Mouse (Mus musculus): ENCODE results near the gene Gm49661. TPM values are rescaled to one million over a fixed set of nuclear protein-coding genes. Genes with fewer than 3 reads are reported as not detected.

The Gm49661 gene
- polyA plus RNA-seq, 1 experiment from 2014 or later = 0.45 TPM

DNA sequence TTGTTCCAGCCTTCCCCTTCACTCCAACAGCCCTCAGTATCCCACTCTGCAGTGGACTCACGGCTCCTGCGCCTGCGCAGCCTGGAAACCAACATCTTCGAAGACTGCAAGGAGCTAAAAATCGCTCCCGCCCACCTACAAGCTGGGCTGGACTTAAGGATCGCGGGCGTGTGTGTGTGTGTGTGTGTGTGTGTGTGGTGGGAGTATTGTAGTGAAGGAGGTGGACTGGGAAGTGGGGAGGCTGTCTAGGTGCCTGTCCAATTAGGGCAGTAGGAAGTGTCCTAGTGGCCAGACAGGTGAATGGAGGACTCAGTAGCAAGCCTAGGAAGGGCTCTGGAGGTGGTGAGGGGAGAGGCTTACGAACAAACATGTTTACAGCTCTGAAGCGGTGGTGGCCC lies 24.0 kb downstream of the Gm49661 start:
- no peaks in the 10 kb centered on the region for H3K9me3 ChIP-seq (replicated peaks; ENCODE audit: control insufficient read depth, low read length)
- 8% methylated on average over 11 of the region's 11 CpGs for WGBS (ENCODE audit: insufficient replicate concordance)
- peaks cover 13% of the 10 kb centered on the region for H3K4me1 ChIP-seq (ENCODE audit: control insufficient read depth, low read depth, low read length)
- H3K4me3 ChIP-seq (ENCODE audit: low read depth, low read length) = no peak overlapping the region
- peaks cover 70% of the 10 kb centered on the region for H3K27me3 ChIP-seq (ENCODE audit: control insufficient read depth, insufficient read depth, low read depth, low read length)
- H3K27ac ChIP-seq (ENCODE audit: low read length) = no peak overlapping the region
- no peak overlapping the region for H3K4me2 ChIP-seq (ENCODE audit: low read depth, low read length)
- no peaks in the 10 kb centered on the region for H3K36me3 ChIP-seq (ENCODE audit: control insufficient read depth, insufficient read depth)
- no peak overlapping the region for H3K9ac ChIP-seq (ENCODE audit: low read depth, low read length)
- no peak for ATAC-seq (ENCODE audit: low read depth)

GRCm38 (mm10) chr8:84944478-84945160 lies 24.6 kb downstream of the Gm49661 start:
- 3% methylated on average over 26 of the region's 26 CpGs for WGBS (ENCODE audit: insufficient replicate concordance)
- Histone ChIP-seq H3K27ac (ENCODE audit: low read length) (no peak overlapping the region), H3K36me3 (ENCODE audit: control insufficient read depth, insufficient read depth) (no peaks in the 10 kb centered on the region), H3K9ac (ENCODE audit: low read depth, low read length) (no peak overlapping the region), H3K27me3 (ENCODE audit: control insufficient read depth, insufficient read depth, low read depth, low read length) (peaks cover 66% of the 10 kb centered on the region), H3K4me3 (ENCODE audit: low read depth, low read length) (peak overlapping the region; percentile 9; the same call in 1 of the 2 replicates), H3K9me3 (replicated peaks; ENCODE audit: control insufficient read depth, low read length) (no peaks in the 10 kb centered on the region), H3K4me1 (ENCODE audit: control insufficient read depth, low read depth, low read length) (peaks cover 13% of the 10 kb centered on the region), H3K4me2 (ENCODE audit: low read depth, low read length) (peak overlapping the region; percentile 17)
- peak; percentile 83 for ATAC-seq (ENCODE audit: low read depth)

GRCm38 (mm10) chr8:84943699-84944098 lies 25.5 kb downstream of the Gm49661 start:
- WGBS (ENCODE audit: insufficient replicate concordance) = 17% methylated on average over 4 of the region's 4 CpGs
- Histone ChIP-seq H3K4me3 (ENCODE audit: low read depth, low read length) (no peak overlapping the region), H3K9me3 (replicated peaks; ENCODE audit: control insufficient read depth, low read length) (no peaks in the 10 kb centered on the region), H3K9ac (ENCODE audit: low read depth, low read length) (no peak overlapping the region), H3K36me3 (ENCODE audit: control insufficient read depth, insufficient read depth) (no peaks in the 10 kb centered on the region), H3K27me3 (ENCODE audit: control insufficient read depth, insufficient read depth, low read depth, low read length) (peaks cover 69% of the 10 kb centered on the region), H3K4me1 (ENCODE audit: control insufficient read depth, low read depth, low read length) (peaks cover 13% of the 10 kb centered on the region), H3K27ac (ENCODE audit: low read length) (no peak overlapping the region), H3K4me2 (ENCODE audit: low read depth, low read length) (no peak overlapping the region)
- ATAC-seq (ENCODE audit: low read depth) = no peak

- Histone ChIP-seq H3K36me3 (ENCODE audit: control insufficient read depth, insufficient read depth) (no peaks in the 10 kb centered on the region), H3K9ac (ENCODE audit: low read depth, low read length) (no peak overlapping the region), H3K4me1 (ENCODE audit: control insufficient read depth, low read depth, low read length) (peaks cover 17% of the 10 kb centered on the region), H3K27me3 (ENCODE audit: control insufficient read depth, insufficient read depth, low read depth, low read length) (peaks cover 64% of the 10 kb centered on the region), H3K9me3 (replicated peaks; ENCODE audit: control insufficient read depth, low read length) (no peaks in the 10 kb centered on the region), H3K4me2 (ENCODE audit: low read depth, low read length) (no peak overlapping the region), H3K27ac (ENCODE audit: low read length) (no peak overlapping the region), H3K4me3 (ENCODE audit: low read depth, low read length) (no peak overlapping the region)
- no peak for ATAC-seq (ENCODE audit: low read depth)
- WGBS (ENCODE audit: insufficient replicate concordance) = 48% methylated on average over 13 of the region's 13 CpGs
Observed at GRCm38 (mm10) chr8:84937620-84938485, 31.4 kb downstream of the Gm49661 start.

DNA sequence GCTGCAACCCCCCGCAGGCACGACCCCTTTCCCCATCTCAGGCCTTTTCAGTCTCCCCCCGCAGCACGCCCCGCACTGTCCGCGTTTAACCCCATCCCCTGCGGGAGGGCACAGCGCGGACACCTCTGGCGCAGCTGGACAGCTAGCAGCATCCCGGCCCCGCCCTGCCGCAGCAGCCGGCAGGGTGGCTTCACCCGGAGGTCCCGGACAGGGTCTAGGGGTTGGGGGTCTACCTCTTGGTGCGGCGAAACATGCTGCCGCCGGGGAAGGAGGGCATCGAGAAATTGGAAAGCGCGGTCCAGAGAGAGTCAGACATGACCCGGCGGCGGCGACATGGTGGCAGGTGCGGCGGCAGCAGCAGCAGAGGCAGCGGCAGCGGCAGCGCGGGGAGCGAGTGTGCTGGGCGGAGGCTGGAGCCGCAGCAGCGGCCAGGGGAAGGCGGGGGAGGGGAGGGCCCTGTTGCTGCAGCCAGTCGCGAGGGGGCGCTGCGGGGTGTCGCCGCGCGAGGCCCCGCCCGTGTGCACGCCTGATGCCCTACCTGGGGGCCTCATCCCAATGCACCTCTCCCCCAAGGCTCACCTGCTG lies 32.2 kb downstream of the Gm49661 start, which contains the start of gene Mast1:
TSS of gene Mast1 (minus strand) at position 398 of the 585 bp plus-strand sequence.
- Histone ChIP-seq H3K4me1 (ENCODE audit: control insufficient read depth, low read depth, low read length) (peaks cover 17% of the 10 kb centered on the region), H3K36me3 (ENCODE audit: control insufficient read depth, insufficient read depth) (no peaks in the 10 kb centered on the region), H3K27me3 (ENCODE audit: control insufficient read depth, insufficient read depth, low read depth, low read length) (peaks cover 69% of the 10 kb centered on the region), H3K4me3 (ENCODE audit: low read depth, low read length) (peak within 1 kb of the TSS; percentile 51), H3K4me2 (ENCODE audit: low read depth, low read length) (peak within 1 kb of the TSS; percentile 74), H3K9ac (ENCODE audit: low read depth, low read length) (no peak within 1 kb of the TSS), H3K9me3 (replicated peaks; ENCODE audit: control insufficient read depth, low read length) (no peaks in the 10 kb centered on the region), H3K27ac (ENCODE audit: low read length) (no peak within 1 kb of the TSS)
- under 1% methylated on average over 49 of the region's 50 CpGs for WGBS (ENCODE audit: insufficient replicate concordance)
- peak; percentile 54; the same call in 1 of the 2 replicates for ATAC-seq (ENCODE audit: low read depth)

GRCm38 (mm10) chr8:84936041-84936961 lies 32.9 kb downstream of the Gm49661 start:
- H3K4me3 ChIP-seq (ENCODE audit: low read depth, low read length) = peak overlapping the region; percentile 51
- ATAC-seq (ENCODE audit: low read depth) = no peak
- no peaks in the 10 kb centered on the region for H3K36me3 ChIP-seq (ENCODE audit: control insufficient read depth, insufficient read depth)
- peak overlapping the region; percentile 74 for H3K4me2 ChIP-seq (ENCODE audit: low read depth, low read length)
- WGBS (ENCODE audit: insufficient replicate concordance) = 20% methylated on average over 23 of the region's 23 CpGs
- no peak overlapping the region for H3K9ac ChIP-seq (ENCODE audit: low read depth, low read length)
- H3K4me1 ChIP-seq (ENCODE audit: control insufficient read depth, low read depth, low read length) = peaks cover 17% of the 10 kb centered on the region
- H3K9me3 ChIP-seq (replicated peaks; ENCODE audit: control insufficient read depth, low read length) = no peaks in the 10 kb centered on the region
- H3K27ac ChIP-seq (ENCODE audit: low read length) = no peak overlapping the region
- peaks cover 71% of the 10 kb centered on the region for H3K27me3 ChIP-seq (ENCODE audit: control insufficient read depth, insufficient read depth, low read depth, low read length)

DNA sequence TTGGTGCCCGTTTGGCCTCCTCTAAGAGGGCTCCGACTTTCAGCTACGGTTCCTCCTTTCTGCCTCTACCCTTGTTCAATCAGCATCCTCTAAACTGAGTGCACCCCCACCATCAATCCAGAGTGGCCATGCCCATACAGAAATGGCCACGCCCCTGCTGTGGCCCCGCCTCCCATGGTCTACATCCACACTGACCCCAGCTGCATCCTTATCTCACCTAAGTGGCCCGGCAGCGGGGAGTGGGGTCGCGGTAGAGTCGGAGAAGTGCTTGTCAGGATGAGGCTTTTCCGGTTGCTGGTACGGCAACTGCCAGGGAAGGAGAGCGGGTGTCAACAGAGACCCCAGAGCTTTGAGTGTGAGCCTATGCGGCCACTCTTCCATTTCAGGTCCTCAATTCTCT lies 33.7 kb downstream of the Gm49661 start:
- Histone ChIP-seq H3K9me3 (replicated peaks; ENCODE audit: control insufficient read depth, low read length) (no peaks in the 10 kb centered on the region), H3K27ac (ENCODE audit: low read length) (no peak overlapping the region), H3K27me3 (ENCODE audit: control insufficient read depth, insufficient read depth, low read depth, low read length) (peaks cover 77% of the 10 kb centered on the region), H3K9ac (ENCODE audit: low read depth, low read length) (no peak overlapping the region), H3K4me1 (ENCODE audit: control insufficient read depth, low read depth, low read length) (peaks cover 17% of the 10 kb centered on the region), H3K4me2 (ENCODE audit: low read depth, low read length) (no peak overlapping the region), H3K36me3 (ENCODE audit: control insufficient read depth, insufficient read depth) (no peaks in the 10 kb centered on the region), H3K4me3 (ENCODE audit: low read depth, low read length) (no peak overlapping the region)
- 3% methylated on average over 14 of the region's 14 CpGs for WGBS (ENCODE audit: insufficient replicate concordance)
- no peak for ATAC-seq (ENCODE audit: low read depth)

DNA sequence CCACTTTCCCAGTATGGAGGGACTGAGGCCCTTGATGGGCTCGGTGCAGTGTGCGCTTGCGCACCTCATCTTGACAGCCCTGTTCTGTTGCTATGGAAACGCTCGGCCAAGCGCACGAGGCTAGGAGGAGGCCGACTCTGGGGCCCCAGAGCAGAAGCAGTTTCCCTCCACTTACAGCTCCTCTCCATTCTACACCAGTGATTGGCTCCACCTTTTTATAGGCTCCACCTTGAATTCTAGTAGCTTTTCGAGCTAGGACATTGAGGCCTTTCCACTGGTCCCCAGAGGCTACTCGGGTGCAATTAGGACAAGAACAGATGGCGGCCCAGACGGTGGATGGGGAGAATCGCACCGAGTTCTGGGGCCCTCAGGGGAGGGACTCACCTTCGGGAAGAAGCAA lies 34.4 kb downstream of the Gm49661 start:
- Histone ChIP-seq H3K9me3 (replicated peaks; ENCODE audit: control insufficient read depth, low read length) (no peaks in the 10 kb centered on the region), H3K36me3 (ENCODE audit: control insufficient read depth, insufficient read depth) (no peaks in the 10 kb centered on the region), H3K4me1 (ENCODE audit: control insufficient read depth, low read depth, low read length) (peaks cover 17% of the 10 kb centered on the region), H3K27ac (ENCODE audit: low read length) (no peak overlapping the region), H3K27me3 (ENCODE audit: control insufficient read depth, insufficient read depth, low read depth, low read length) (peaks cover 83% of the 10 kb centered on the region), H3K4me2 (ENCODE audit: low read depth, low read length) (no peak overlapping the region), H3K9ac (ENCODE audit: low read depth, low read length) (no peak overlapping the region), H3K4me3 (ENCODE audit: low read depth, low read length) (no peak overlapping the region)
- WGBS (ENCODE audit: insufficient replicate concordance) = 3% methylated on average over 15 of the region's 15 CpGs
- no peak for ATAC-seq (ENCODE audit: low read depth)
